Mouse (Mus musculus): ENCODE measurements around the gene Nolc1. TPM values are rescaled to one million over a fixed set of nuclear protein-coding genes. Genes with fewer than 3 reads are reported as not detected.

Nolc1 gene
- polyA plus RNA-seq, 1 experiment: 30.9 TPM

DNA sequence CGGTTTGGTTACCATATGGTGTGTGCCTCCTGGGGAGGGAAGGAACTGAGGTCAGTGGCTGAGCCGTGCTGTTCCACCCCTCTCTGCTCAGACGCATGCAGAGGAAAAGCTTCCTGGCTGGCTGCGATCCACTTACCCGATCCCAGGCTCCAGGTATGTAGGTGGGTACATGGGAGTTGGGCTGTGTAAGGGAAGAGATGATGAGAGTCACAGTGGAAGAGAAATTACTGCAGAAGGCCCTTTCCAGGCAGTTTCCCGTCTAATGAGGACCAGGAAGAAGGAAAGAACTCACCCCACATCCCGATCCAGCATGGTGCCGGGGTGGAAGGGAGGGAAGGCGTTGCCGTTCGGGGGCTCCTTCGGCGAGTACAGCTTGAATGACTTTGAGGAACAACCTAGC, 39.7 kb upstream of the Nolc1 start:
- Histone ChIP-seq H3K36me3 (ENCODE audit: control insufficient read depth, insufficient read depth) (peaks cover 26% of the 10 kb centered on the region), H3K79me2 (ENCODE audit: control insufficient read depth, insufficient read depth) (peaks cover 45% of the 10 kb centered on the region), H3K4me2 (ENCODE audit: low read depth) (no peak overlapping the region), H3ac (ENCODE audit: control insufficient read depth, insufficient read length) (no peak overlapping the region), H3K27me3 (ENCODE audit: control insufficient read depth, insufficient read depth, insufficient read length) (no peaks in the 10 kb centered on the region), H3K4me3 (no peak overlapping the region)
- TF ChIP-seq POLR2A (IDR thresholded peaks at IDR 0.05; ENCODE audit: insufficient read length, low read depth): no peak
- no peak for TF ChIP-seq CEBPB (IDR thresholded peaks at IDR 0.05; ENCODE audit: insufficient read depth, poor library complexity, severe bottlenecking)
- TF ChIP-seq POLR2AphosphoS2 (IDR thresholded peaks at IDR 0.05; ENCODE audit: insufficient read length, low read depth): no peak
- no peak for TF ChIP-seq MYOG (IDR thresholded peaks at IDR 0.05; ENCODE audit: control insufficient read depth in 1 of 3, insufficient read depth in 1 of 3, insufficient read length in 2 of 3, low read depth in 2 of 3)
- TF ChIP-seq REST (IDR thresholded peaks at IDR 0.05; ENCODE audit: insufficient read depth, insufficient read length): no peak
- TF ChIP-seq MAX (IDR thresholded peaks at IDR 0.05; ENCODE audit: low read depth): no peak
- TF ChIP-seq USF1 (IDR thresholded peaks at IDR 0.05; ENCODE audit: low read depth): no peak
- TF ChIP-seq SRF (IDR thresholded peaks at IDR 0.05; ENCODE audit: control insufficient read depth, insufficient read length, low read depth): no peak
- TF ChIP-seq TCF12 (IDR thresholded peaks at IDR 0.05; ENCODE audit: insufficient read depth, poor library complexity, severe bottlenecking): no peak
- TF ChIP-seq MYOD1 (IDR thresholded peaks at IDR 0.05; ENCODE audit: control insufficient read depth in 1 of 3, insufficient read length in 2 of 3, low read depth in 2 of 3): no peak
- TF ChIP-seq E2F4 (IDR thresholded peaks at IDR 0.05; ENCODE audit: insufficient read depth): no peak
- TF ChIP-seq TCF3 (IDR thresholded peaks at IDR 0.05; ENCODE audit: insufficient read length, low read depth): no peak

DNA sequence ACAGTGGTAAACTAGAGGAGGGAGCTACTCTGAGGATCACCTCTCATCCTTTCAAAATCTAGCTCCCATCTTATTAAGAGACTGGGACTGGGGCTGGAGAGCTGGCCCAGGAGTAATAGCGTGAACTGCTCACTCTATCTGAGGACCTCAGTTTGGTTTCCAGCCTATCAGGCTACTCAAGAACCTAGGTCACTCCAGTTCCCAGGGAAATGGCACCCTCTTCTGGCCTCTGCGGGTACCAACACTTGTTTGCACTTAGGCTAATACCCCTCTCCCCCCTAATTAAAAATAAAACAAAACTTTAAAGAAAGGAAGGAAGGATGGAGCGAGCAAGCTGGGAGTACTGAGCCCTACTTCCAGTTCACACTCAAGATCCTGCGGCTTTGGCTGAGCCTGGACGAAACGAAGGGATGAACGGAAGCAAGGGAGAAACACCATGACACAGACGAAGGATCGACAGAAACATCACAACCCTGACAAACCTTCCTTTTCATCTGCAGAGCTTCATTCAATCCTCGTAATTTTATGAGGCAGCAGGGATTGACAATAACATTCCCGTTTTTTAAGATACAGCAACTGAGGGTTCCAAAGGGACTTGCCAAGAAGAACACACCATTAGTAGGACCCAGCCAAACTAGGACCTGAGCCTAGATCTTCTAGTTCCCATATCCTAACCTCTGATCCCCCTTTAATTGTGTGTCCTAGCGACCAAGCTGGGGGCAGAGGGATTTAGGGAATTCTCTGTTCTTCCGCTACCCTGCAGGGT, 39.0 kb upstream of the Nolc1 start:
- Histone ChIP-seq H3K4me2 (ENCODE audit: low read depth) (no peak overlapping the region), H3K79me2 (ENCODE audit: control insufficient read depth, insufficient read depth) (peaks cover 52% of the 10 kb centered on the region), H3K4me3 (no peak overlapping the region), H3K27me3 (ENCODE audit: control insufficient read depth, insufficient read depth, insufficient read length) (no peaks in the 10 kb centered on the region), H3K36me3 (ENCODE audit: control insufficient read depth, insufficient read depth) (peaks cover 26% of the 10 kb centered on the region), H3ac (ENCODE audit: control insufficient read depth, insufficient read length) (no peak overlapping the region)
- TF ChIP-seq SRF (IDR thresholded peaks at IDR 0.05; ENCODE audit: control insufficient read depth, insufficient read length, low read depth) (no peak), POLR2A (IDR thresholded peaks at IDR 0.05; ENCODE audit: insufficient read length, low read depth) (no peak), MYOD1 (IDR thresholded peaks at IDR 0.05; ENCODE audit: control insufficient read depth in 1 of 3, insufficient read length in 2 of 3, low read depth in 2 of 3) (no peak), TCF3 (IDR thresholded peaks at IDR 0.05; ENCODE audit: insufficient read length, low read depth) (no peak), MYOG (IDR thresholded peaks at IDR 0.05; ENCODE audit: control insufficient read depth in 1 of 3, insufficient read depth in 1 of 3, insufficient read length in 2 of 3, low read depth in 2 of 3) (no peak), TCF12 (IDR thresholded peaks at IDR 0.05; ENCODE audit: insufficient read depth, poor library complexity, severe bottlenecking) (no peak), USF1 (IDR thresholded peaks at IDR 0.05; ENCODE audit: low read depth) (no peak), POLR2AphosphoS2 (IDR thresholded peaks at IDR 0.05; ENCODE audit: insufficient read length, low read depth) (no peak), REST (IDR thresholded peaks at IDR 0.05; ENCODE audit: insufficient read depth, insufficient read length) (no peak), CEBPB (IDR thresholded peaks at IDR 0.05; ENCODE audit: insufficient read depth, poor library complexity, severe bottlenecking) (no peak), E2F4 (IDR thresholded peaks at IDR 0.05; ENCODE audit: insufficient read depth) (no peak)

DNA sequence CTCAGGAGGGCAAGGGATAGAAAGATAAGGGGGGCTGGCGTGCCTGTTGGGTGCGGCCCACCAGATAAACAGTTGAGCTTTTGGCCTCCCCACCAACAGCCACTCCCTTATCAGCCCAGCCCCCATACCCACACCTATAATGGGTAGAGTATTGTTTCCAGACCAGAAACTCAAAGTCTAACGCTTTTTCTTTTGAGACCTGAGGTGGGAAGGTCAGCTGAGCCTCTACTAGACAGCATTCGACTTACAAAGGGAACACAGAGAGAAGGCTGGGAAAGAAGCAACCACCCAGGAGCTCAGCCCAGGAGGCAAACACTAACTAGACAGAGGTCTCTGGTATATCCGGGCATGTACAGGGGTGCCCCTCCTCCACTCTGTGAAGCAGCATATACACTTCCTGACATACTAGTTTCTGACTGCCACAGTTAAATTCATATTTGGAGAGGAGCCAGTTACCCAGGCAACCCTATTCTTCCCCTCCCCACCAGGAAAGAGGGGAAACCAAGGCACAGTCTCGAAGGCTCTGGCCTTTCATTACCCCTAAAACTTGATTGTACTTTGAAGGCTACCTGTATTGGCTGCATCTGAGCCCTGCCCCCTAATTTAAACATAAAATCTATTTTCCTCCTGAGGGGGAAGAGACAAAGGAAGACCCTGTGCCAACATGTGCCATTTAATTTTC, 38.3 kb upstream of the Nolc1 start:
- peaks cover 26% of the 10 kb centered on the region for H3K36me3 ChIP-seq (ENCODE audit: control insufficient read depth, insufficient read depth)
- no peak overlapping the region for H3K4me3 ChIP-seq
- peak overlapping the region; percentile 98 for H3K4me2 ChIP-seq (ENCODE audit: low read depth)
- H3K79me2 ChIP-seq (ENCODE audit: control insufficient read depth, insufficient read depth): peaks cover 58% of the 10 kb centered on the region
- TF ChIP-seq E2F4 (IDR thresholded peaks at IDR 0.05; ENCODE audit: insufficient read depth) (no peak), SRF (IDR thresholded peaks at IDR 0.05; ENCODE audit: control insufficient read depth, insufficient read length, low read depth) (no peak), TCF12 (IDR thresholded peaks at IDR 0.05; ENCODE audit: insufficient read depth, poor library complexity, severe bottlenecking) (no peak), TCF3 (IDR thresholded peaks at IDR 0.05; ENCODE audit: insufficient read length, low read depth) (no peak), POLR2AphosphoS2 (IDR thresholded peaks at IDR 0.05; ENCODE audit: insufficient read length, low read depth) (no peak), MAX (IDR thresholded peaks at IDR 0.05; ENCODE audit: low read depth) (no peak), CEBPB (IDR thresholded peaks at IDR 0.05; ENCODE audit: insufficient read depth, poor library complexity, severe bottlenecking) (no peak), POLR2A (IDR thresholded peaks at IDR 0.05; ENCODE audit: insufficient read length, low read depth) (no peak), USF1 (IDR thresholded peaks at IDR 0.05; ENCODE audit: low read depth) (no peak), REST (IDR thresholded peaks at IDR 0.05; ENCODE audit: insufficient read depth, insufficient read length) (no peak)
- no peaks in the 10 kb centered on the region for H3K27me3 ChIP-seq (ENCODE audit: control insufficient read depth, insufficient read depth, insufficient read length)
- no peak overlapping the region for H3ac ChIP-seq (ENCODE audit: control insufficient read depth, insufficient read length)

GRCm38 (mm10) chr19:46037925-46038850, 37.5 kb upstream of the Nolc1 start:
- H3K27me3 ChIP-seq (ENCODE audit: control insufficient read depth, insufficient read depth, insufficient read length): no peaks in the 10 kb centered on the region
- no peak for TF ChIP-seq REST (IDR thresholded peaks at IDR 0.05; ENCODE audit: insufficient read depth, insufficient read length)
- no peak for TF ChIP-seq CEBPB (IDR thresholded peaks at IDR 0.05; ENCODE audit: insufficient read depth, poor library complexity, severe bottlenecking)
- TF ChIP-seq E2F4 (IDR thresholded peaks at IDR 0.05; ENCODE audit: insufficient read depth): no peak
- no peak for TF ChIP-seq TCF12 (IDR thresholded peaks at IDR 0.05; ENCODE audit: insufficient read depth, poor library complexity, severe bottlenecking)
- no peak for TF ChIP-seq POLR2A (IDR thresholded peaks at IDR 0.05; ENCODE audit: insufficient read length, low read depth)
- H3K4me3 ChIP-seq: peak overlapping the region; percentile 42
- H3K79me2 ChIP-seq (ENCODE audit: control insufficient read depth, insufficient read depth): peaks cover 66% of the 10 kb centered on the region
- no peak overlapping the region for H3ac ChIP-seq (ENCODE audit: control insufficient read depth, insufficient read length)
- peaks cover 26% of the 10 kb centered on the region for H3K36me3 ChIP-seq (ENCODE audit: control insufficient read depth, insufficient read depth)
- H3K4me2 ChIP-seq (ENCODE audit: low read depth): peak overlapping the region; percentile 98
